Mouse (Mus musculus): Measurements from ENCODE around the gene Ism2.

DNA sequence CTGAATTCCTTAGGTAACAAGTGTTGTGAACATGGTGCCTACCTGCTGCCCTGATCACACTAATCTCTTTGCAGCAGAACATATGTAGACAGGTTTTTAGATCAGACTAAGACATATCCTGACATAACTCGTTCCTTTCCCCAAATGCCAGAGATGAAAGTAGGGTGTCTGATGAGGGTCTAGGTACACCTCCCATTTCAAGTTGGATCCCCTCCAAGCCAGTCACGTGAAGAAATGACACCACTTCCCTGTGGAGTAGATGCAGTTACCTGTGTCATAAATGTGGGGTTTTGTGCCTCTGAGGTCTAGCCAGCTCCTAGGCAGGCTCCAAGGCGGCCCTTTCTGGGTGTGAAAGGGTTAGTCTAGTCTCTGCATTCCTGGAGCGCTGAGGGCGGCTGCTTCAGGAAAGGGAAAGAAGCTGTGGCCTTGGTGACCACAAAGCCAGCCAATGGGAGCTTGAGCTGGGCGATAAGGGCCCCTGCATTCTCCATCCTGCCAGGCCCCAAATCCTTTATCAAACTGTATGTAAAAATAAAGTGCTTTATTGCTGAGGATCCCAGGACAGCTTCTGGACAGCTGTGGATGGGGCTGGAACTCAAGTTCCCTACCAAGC, 21.3 kb downstream of the Ism2 start:
- no peak for TF ChIP-seq POLR2A (IDR thresholded peaks at IDR 0.05; ENCODE audit: insufficient read depth, low read length)
- TF ChIP-seq CTCF (IDR thresholded peaks at IDR 0.05; ENCODE audit: low read depth, low read length), result no peak
- TF ChIP-seq EP300 (IDR thresholded peaks at IDR 0.05; ENCODE audit: insufficient read depth, low read depth, low read length), result no peak

Measured in ES-Bruce4 (cell line).